Mouse (Mus musculus): ENCODE data around the gene Actg2. TPM values are rescaled to one million over a fixed set of nuclear protein-coding genes. Genes with fewer than 3 reads are reported as not detected.

Actg2 gene
- polyA plus RNA-seq, 1 experiment from 2014 or later, result 2.2 TPM

DNA sequence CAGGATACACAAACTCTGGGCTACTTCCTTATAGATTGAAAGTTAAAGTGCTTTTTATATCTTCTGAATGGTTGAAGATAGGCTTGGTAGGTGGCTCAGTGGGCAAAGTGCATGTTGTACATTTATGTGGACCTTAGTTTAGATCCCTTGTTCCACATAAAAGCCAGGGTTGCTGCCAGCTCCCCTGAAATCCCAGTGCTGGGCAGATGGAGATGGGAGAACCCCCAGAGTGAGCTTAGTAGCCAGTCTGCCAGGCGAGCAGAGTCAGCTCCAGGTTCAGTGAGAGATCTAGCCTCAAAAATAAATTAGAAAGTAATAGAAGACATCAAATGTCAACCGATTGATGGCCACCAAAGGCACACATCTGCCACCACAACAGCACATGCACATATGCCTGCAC, 3.5 kb downstream of the Actg2 start:
- Histone ChIP-seq H3K36me3 (ENCODE audit: control insufficient read depth, insufficient read depth, low read length) (no peaks in the 10 kb centered on the region), H3K4me3 (ENCODE audit: low read depth, low read length) (no peak overlapping the region), H3K4me1 (replicated peaks; ENCODE audit: control insufficient read depth, insufficient read depth, low read length) (no peaks in the 10 kb centered on the region), H3K27ac (ENCODE audit: low read depth, low read length) (no peak overlapping the region), H3K9me3 (ENCODE audit: control insufficient read depth, low read length) (no peaks in the 10 kb centered on the region), H3K27me3 (ENCODE audit: control insufficient read depth, insufficient read depth, low read length) (no peaks in the 10 kb centered on the region), H3K9ac (ENCODE audit: low read depth, low read length) (no peak overlapping the region), H3K4me2 (replicated peaks; ENCODE audit: low read depth, low read length) (no peak overlapping the region)
- DNase-seq (ENCODE audit: low spot score) (no peak), ATAC-seq (ENCODE audit: low FRiP score) (no peak)
- 69% methylated on average over 2 of the region's 2 CpGs for WGBS

DNA sequence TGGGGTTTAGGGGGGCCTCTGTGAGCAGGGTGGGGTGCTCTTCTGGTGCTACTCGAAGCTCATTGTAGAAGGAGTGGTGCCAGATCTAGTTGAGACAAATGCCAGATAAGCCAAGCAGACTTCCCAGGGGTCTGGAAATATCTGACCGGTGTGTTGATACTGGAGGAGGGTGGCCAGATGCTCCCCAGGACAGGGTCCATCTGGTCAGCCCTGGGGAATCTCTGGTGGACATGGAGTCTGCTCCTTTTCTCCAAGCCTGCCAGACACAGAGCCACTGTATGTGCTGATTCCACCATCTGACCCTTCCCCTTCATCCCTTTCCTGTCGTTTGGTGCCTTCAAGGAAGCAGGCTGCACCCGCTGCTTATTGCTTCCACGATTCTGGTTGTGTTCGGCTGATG, 12.9 kb downstream of the Actg2 start:
- Histone ChIP-seq H3K4me1 (replicated peaks; ENCODE audit: control insufficient read depth, insufficient read depth, low read length) (no peaks in the 10 kb centered on the region), H3K27me3 (ENCODE audit: control insufficient read depth, insufficient read depth, low read length) (no peaks in the 10 kb centered on the region), H3K4me3 (ENCODE audit: low read depth, low read length) (no peak overlapping the region), H3K4me2 (replicated peaks; ENCODE audit: low read depth, low read length) (no peak overlapping the region), H3K9me3 (ENCODE audit: control insufficient read depth, low read length) (no peaks in the 10 kb centered on the region), H3K9ac (ENCODE audit: low read depth, low read length) (no peak overlapping the region), H3K36me3 (ENCODE audit: control insufficient read depth, insufficient read depth, low read length) (no peaks in the 10 kb centered on the region), H3K27ac (ENCODE audit: low read depth, low read length) (no peak overlapping the region)
- no peak for DNase-seq (ENCODE audit: low spot score)
- 75% methylated on average over 6 of the region's 6 CpGs for WGBS
- no peak for ATAC-seq (ENCODE audit: low FRiP score)

DNA sequence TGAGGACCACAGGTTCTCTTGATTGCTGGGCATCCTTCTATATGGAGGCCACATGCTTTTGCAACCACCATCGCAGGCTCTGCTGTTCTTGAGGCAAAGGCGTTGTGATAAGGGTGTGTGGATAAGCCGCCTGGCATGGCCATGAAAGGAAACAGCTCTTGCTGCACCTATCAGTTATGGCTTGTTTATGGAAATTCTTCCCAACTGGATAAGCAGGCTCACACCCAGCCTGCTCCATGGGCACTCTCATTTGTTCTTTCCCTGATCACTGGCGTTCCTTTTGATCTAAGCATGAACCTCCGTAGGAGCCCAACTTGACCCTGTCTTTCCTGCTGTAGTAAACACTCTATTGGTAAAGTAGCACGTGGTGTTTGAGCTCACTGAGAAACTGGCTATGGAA, 14.3 kb downstream of the Actg2 start:
- no peak for ATAC-seq (ENCODE audit: low FRiP score)
- no peaks in the 10 kb centered on the region for H3K4me1 ChIP-seq (replicated peaks; ENCODE audit: control insufficient read depth, insufficient read depth, low read length)
- DNase-seq (ENCODE audit: low spot score), result no peak
- H3K4me3 ChIP-seq (ENCODE audit: low read depth, low read length), result no peak overlapping the region
- H3K27me3 ChIP-seq (ENCODE audit: control insufficient read depth, insufficient read depth, low read length), result no peaks in the 10 kb centered on the region
- no peak overlapping the region for H3K9ac ChIP-seq (ENCODE audit: low read depth, low read length)
- H3K4me2 ChIP-seq (replicated peaks; ENCODE audit: low read depth, low read length), result no peak overlapping the region
- H3K36me3 ChIP-seq (ENCODE audit: control insufficient read depth, insufficient read depth, low read length), result no peaks in the 10 kb centered on the region
- H3K27ac ChIP-seq (ENCODE audit: low read depth, low read length), result no peak overlapping the region
- H3K9me3 ChIP-seq (ENCODE audit: control insufficient read depth, low read length), result no peaks in the 10 kb centered on the region
- WGBS, result 81% methylated on average over 6 of the region's 6 CpGs

DNA sequence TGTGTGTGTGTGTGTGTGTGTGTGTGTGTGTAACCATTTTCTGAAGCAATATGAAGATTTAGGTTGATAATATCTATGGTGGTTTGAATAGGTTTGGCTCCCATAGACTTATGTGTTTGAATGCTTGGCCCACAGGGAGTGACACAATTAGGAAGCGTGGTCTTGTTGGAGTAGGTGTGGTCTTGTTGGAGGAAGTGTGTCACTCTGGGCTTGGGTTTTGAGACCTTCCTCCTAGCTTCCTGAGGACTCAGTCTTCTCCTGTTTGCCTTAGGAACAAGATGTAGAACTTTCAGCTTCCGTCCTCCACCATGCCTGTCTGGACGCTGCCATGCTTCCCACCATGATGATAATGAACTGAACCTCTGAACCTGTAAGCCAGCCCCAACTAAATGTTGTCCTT, 17.4 kb downstream of the Actg2 start:
- Histone ChIP-seq H3K4me2 (replicated peaks; ENCODE audit: low read depth, low read length) (no peak overlapping the region), H3K4me3 (ENCODE audit: low read depth, low read length) (no peak overlapping the region), H3K27me3 (ENCODE audit: control insufficient read depth, insufficient read depth, low read length) (no peaks in the 10 kb centered on the region), H3K4me1 (replicated peaks; ENCODE audit: control insufficient read depth, insufficient read depth, low read length) (no peaks in the 10 kb centered on the region), H3K27ac (ENCODE audit: low read depth, low read length) (no peak overlapping the region), H3K36me3 (ENCODE audit: control insufficient read depth, insufficient read depth, low read length) (no peaks in the 10 kb centered on the region), H3K9ac (ENCODE audit: low read depth, low read length) (no peak overlapping the region), H3K9me3 (ENCODE audit: control insufficient read depth, low read length) (no peaks in the 10 kb centered on the region)
- WGBS, result 90% methylated on average over 3 of the region's 3 CpGs
- DNase-seq (ENCODE audit: low spot score) (no peak), ATAC-seq (ENCODE audit: low FRiP score) (no peak)

DNA sequence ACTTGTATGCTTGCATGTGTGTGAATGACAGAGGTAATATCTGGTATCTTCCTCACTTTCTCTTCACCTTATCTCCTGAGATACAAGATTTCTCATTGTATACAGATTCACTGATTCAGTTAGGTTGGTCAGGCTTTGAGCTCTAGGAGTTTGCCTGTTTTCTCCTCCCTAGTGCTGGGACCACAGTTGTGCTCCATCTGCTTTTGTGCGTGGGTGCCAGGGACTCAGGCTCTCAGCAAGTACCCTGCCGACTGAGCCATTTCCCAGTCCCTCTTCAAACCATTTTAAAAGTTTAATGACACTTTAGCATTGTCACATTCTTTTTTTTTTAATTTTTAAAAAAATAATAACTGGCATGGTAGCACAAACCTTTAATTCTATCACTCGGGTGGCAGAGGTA, 20.9 kb downstream of the Actg2 start:
- Histone ChIP-seq H3K9me3 (ENCODE audit: control insufficient read depth, low read length) (no peaks in the 10 kb centered on the region), H3K27me3 (ENCODE audit: control insufficient read depth, insufficient read depth, low read length) (no peaks in the 10 kb centered on the region), H3K4me1 (replicated peaks; ENCODE audit: control insufficient read depth, insufficient read depth, low read length) (no peaks in the 10 kb centered on the region), H3K4me2 (replicated peaks; ENCODE audit: low read depth, low read length) (no peak overlapping the region), H3K9ac (ENCODE audit: low read depth, low read length) (no peak overlapping the region), H3K27ac (ENCODE audit: low read depth, low read length) (no peak overlapping the region), H3K36me3 (ENCODE audit: control insufficient read depth, insufficient read depth, low read length) (no peaks in the 10 kb centered on the region), H3K4me3 (ENCODE audit: low read depth, low read length) (no peak overlapping the region)
- no peak for DNase-seq (ENCODE audit: low spot score)
- ATAC-seq (ENCODE audit: low FRiP score), result no peak
- 83% methylated on average over 3 of the region's 3 CpGs for WGBS

DNA sequence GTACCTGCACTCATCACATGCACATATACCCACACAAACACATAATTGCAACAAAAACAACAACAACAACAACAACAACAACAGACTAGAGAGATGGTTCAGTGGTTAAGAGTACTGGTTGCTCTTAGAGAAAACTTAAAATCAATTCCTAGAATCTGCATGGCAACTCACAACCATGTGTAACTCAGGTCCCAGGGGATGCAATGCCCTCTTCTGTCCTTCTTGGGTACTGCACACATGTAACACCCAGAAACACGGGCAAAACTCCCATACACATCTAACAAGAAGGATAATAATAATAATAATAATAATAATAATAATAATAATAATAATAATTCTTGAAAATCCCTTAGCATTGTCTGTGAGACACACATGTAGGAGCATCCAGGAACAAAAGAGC, 23.6 kb downstream of the Actg2 start:
- no peaks in the 10 kb centered on the region for H3K36me3 ChIP-seq (ENCODE audit: control insufficient read depth, insufficient read depth, low read length)
- H3K9ac ChIP-seq (ENCODE audit: low read depth, low read length), result no peak overlapping the region
- H3K27ac ChIP-seq (ENCODE audit: low read depth, low read length), result no peak overlapping the region
- no peak overlapping the region for H3K4me2 ChIP-seq (replicated peaks; ENCODE audit: low read depth, low read length)
- no peaks in the 10 kb centered on the region for H3K9me3 ChIP-seq (ENCODE audit: control insufficient read depth, low read length)
- WGBS, result 32% methylated on average over 1 of the region's 1 CpGs
- no peak overlapping the region for H3K4me3 ChIP-seq (ENCODE audit: low read depth, low read length)
- no peaks in the 10 kb centered on the region for H3K27me3 ChIP-seq (ENCODE audit: control insufficient read depth, insufficient read depth, low read length)
- ATAC-seq (ENCODE audit: low FRiP score) (no peak), DNase-seq (ENCODE audit: low spot score) (peak; percentile 71)
- no peaks in the 10 kb centered on the region for H3K4me1 ChIP-seq (replicated peaks; ENCODE audit: control insufficient read depth, insufficient read depth, low read length)

DNA sequence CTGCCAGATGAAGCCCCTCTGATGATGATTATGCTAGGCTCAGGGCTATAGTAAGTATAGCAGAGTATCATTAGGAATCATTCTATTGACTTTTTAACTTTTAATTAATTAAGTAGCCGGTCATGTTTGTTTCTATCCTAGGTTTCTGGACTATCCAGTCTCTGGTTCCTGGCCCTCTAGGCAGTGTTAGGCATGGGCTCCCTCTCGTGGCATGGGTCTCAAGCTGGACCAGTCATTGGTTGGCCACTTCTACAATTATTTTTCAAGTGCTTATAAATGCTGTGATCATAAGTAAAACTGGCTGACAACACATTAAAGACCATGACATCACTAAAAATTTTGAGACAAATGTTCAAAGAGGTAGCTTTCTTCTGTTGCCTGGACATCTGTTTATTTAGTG, 25.9 kb downstream of the Actg2 start:
- peaks cover 1% of the 10 kb centered on the region; the same call in 1 of the 2 replicates for H3K4me1 ChIP-seq (replicated peaks; ENCODE audit: control insufficient read depth, insufficient read depth, low read length)
- 66% methylated on average over 2 of the region's 2 CpGs for WGBS
- no peak overlapping the region for H3K9ac ChIP-seq (ENCODE audit: low read depth, low read length)
- H3K27ac ChIP-seq (ENCODE audit: low read depth, low read length), result no peak overlapping the region
- H3K27me3 ChIP-seq (ENCODE audit: control insufficient read depth, insufficient read depth, low read length), result no peaks in the 10 kb centered on the region
- H3K4me2 ChIP-seq (replicated peaks; ENCODE audit: low read depth, low read length), result no peak overlapping the region
- ATAC-seq (ENCODE audit: low FRiP score) (no peak), DNase-seq (ENCODE audit: low spot score) (no peak)
- no peaks in the 10 kb centered on the region for H3K36me3 ChIP-seq (ENCODE audit: control insufficient read depth, insufficient read depth, low read length)
- no peaks in the 10 kb centered on the region for H3K9me3 ChIP-seq (ENCODE audit: control insufficient read depth, low read length)
- H3K4me3 ChIP-seq (ENCODE audit: low read depth, low read length), result no peak overlapping the region

DNA sequence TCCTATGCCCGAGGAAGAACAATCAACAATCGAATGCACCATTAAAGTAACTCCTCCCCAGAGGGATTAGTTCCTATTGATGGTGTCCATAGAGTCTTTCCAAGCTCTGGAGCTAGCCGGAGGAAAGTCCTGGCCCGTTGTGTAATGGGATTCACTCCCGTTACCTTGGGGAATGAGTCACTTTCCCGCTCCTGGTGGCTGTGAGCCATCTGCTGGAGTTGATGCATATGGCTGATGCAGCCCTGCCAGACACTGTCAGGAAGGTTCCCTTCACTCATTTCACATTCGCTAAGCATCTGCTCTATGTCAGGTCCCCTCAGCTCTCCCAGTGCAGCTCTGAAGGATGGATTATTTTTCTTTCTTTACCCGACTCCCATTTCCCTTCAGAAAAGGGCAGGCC, 26.6 kb downstream of the Actg2 start:
- H3K27me3 ChIP-seq (ENCODE audit: control insufficient read depth, insufficient read depth, low read length), result no peaks in the 10 kb centered on the region
- H3K9ac ChIP-seq (ENCODE audit: low read depth, low read length), result no peak overlapping the region
- H3K27ac ChIP-seq (ENCODE audit: low read depth, low read length), result no peak overlapping the region
- peaks cover 2% of the 10 kb centered on the region; the same call in 1 of the 2 replicates for H3K4me1 ChIP-seq (replicated peaks; ENCODE audit: control insufficient read depth, insufficient read depth, low read length)
- DNase-seq (ENCODE audit: low spot score) (peak; percentile 7), ATAC-seq (ENCODE audit: low FRiP score) (no peak)
- no peaks in the 10 kb centered on the region for H3K36me3 ChIP-seq (ENCODE audit: control insufficient read depth, insufficient read depth, low read length)
- 53% methylated on average over 8 of the region's 8 CpGs for WGBS
- H3K4me3 ChIP-seq (ENCODE audit: low read depth, low read length), result no peak overlapping the region
- H3K9me3 ChIP-seq (ENCODE audit: control insufficient read depth, low read length), result no peaks in the 10 kb centered on the region
- H3K4me2 ChIP-seq (replicated peaks; ENCODE audit: low read depth, low read length), result no peak overlapping the region

DNA sequence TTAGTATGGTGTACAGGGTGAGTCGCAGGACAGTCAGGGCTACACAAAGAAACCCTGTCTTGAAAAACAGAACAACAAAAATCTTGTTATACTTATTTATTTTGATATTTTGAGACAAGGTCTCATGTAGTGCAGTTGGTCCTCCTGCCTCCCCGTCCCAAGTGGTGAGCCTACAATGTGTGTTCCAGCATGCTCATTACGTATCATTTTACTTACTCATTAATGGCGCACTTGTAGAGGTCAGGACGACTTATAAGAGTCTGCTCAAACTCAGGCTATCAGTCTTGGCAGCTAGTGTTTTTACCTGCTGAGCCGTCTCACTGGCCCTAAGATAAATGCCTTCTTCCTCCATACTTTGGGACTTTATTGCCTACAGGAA, 28.9 kb downstream of the Actg2 start:
- H3K36me3 ChIP-seq (ENCODE audit: control insufficient read depth, insufficient read depth, low read length), result no peaks in the 10 kb centered on the region
- WGBS, result 37% methylated on average over 6 of the region's 6 CpGs
- H3K9ac ChIP-seq (ENCODE audit: low read depth, low read length), result peak overlapping the region; percentile 38; the same call in 1 of the 2 replicates
- ATAC-seq (ENCODE audit: low FRiP score) (no peak; the same call in 1 of the 2 replicates), DNase-seq (ENCODE audit: low spot score) (no peak)
- H3K4me1 ChIP-seq (replicated peaks; ENCODE audit: control insufficient read depth, insufficient read depth, low read length), result peaks cover 2% of the 10 kb centered on the region; the same call in 1 of the 2 replicates
- peak overlapping the region; percentile 75 for H3K4me2 ChIP-seq (replicated peaks; ENCODE audit: low read depth, low read length)
- no peaks in the 10 kb centered on the region for H3K27me3 ChIP-seq (ENCODE audit: control insufficient read depth, insufficient read depth, low read length)
- H3K4me3 ChIP-seq (ENCODE audit: low read depth, low read length), result peak overlapping the region; percentile 83
- no peak overlapping the region; the same call in 1 of the 2 replicates for H3K27ac ChIP-seq (ENCODE audit: low read depth, low read length)
- no peaks in the 10 kb centered on the region for H3K9me3 ChIP-seq (ENCODE audit: control insufficient read depth, low read length)

Measured in hindbrain, embryonic 11.5 days (tissue).